Mouse (Mus musculus) heart, postnatal 0 days (tissue): ENCODE measurements around the gene Xirp1.

Experiments used
- CTCF ChIP-seq: IDR thresholded peaks from 2 replicates; pipeline ENCODE4 v1.5.1; 2016; ENCODE audit warnings: antibody characterized with exemption, control low read depth, low read depth
- EP300 ChIP-seq: IDR thresholded peaks from 2 replicates; pipeline ENCODE4 v1.6.1; 2016; ENCODE audit warnings: antibody characterized with exemption, low read depth

DNA sequence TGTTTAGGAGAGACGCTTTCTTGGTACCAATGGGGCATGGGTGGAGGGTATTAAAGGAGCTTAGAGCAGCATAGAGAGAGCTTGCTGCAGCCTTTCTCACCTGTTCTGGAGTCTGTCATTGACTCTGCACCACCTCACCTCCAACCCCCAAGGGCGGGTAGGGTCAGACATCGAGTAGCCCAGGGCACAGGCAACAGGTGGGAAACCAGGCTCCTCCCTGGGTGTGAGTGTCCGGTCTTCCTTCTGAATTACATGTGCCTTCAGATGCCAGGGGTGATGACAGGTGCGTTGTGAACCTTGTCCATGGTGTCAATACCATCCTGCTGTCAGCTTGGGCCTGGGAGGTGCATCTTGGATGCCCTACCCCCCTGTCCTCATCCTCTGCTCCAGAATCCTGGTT lies 1.2 kb upstream of the Xirp1 start:
- no peak for TF ChIP-seq CTCF
- TF ChIP-seq EP300 = no peak
